Mouse (Mus musculus) large intestine, adult 2 months (tissue): ENCODE measurements around the gene Zfp108. TPM values are rescaled to one million over a fixed set of nuclear protein-coding genes. Genes with fewer than 3 reads are reported as not detected.

ENCODE experiments used
- DNase-seq: peaks from one replicate; pipeline ENCODE4 v3.0.0-alpha.2; 2012; ENCODE audit warnings: low read depth, low spot score
- WGBS: fragments of 180-500 bp; shearing (Covaris S2); methylation state at CpG from one replicate; pipeline ENCODE4 v1.1.7; 2018; 5-methylcytosine and 5-hydroxymethylcytosine counted together
- polyA plus RNA-seq: library from polyadenylated mRNA; depleted of rRNA; stranded (reverse); fragments of >200 nt; gene quantifications from 2 replicates; pipeline ENCODE4 v1.2.3, GENCODE M21; 2012

The Zfp108 gene
- polyA plus RNA-seq, 1 experiment = 0.27 TPM

GRCm38 (mm10) chr7:24280031-24280857 lies 25.6 kb downstream of the Zfp108 start:
- no peak for DNase-seq
- 57% methylated on average over 10 of the region's 10 CpGs for WGBS

- WGBS = 37% methylated on average over 4 of the region's 4 CpGs
These were observed 26.2 kb downstream of the Zfp108 start for GRCm38 (mm10) chr7:24280858-24281145.

DNA sequence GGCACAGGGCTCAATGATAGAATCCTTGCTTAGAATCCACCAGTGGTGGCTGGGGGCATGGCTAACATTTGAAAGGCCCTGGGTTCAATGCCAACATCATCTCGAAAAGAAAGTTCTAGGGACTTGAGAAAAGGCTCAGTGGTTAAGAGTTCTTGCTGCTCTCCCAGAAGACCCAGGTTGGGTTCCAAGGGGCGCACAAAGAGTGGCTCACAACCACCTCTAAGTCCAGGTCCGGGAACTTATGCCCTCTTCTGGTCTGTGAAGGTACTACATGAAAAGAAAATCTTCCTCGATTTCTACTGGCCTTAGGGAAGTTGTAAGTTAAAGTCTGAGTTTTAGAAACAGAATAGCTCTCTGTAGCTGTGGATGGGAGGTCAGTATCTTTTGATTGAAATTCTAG lies 31.5 kb downstream of the Zfp108 start:
- 50% methylated on average over 4 of the region's 4 CpGs for WGBS

More at GRCm38 (mm10) chr7:24280858-24281145, 26.2 kb downstream of the Zfp108 start:
- DNase-seq = no peak

DNA sequence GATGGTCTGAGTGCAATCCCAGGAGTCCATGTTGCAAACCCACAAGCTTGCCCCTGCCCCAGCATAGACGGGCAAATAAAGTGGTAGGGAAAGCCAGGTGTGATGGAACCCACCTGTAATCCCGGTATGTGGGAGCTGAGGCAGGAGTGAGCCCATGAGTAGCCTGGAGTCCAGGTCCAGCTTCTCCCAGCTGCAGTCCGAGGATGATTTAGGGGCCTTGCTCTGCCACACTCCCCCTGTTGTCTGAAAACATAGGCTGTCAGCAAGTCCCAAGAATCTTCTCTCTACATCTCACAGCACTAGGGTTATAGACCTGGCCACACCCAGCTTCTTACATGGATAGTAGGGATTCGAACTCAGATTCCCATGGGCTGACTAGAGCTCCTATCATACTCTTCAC lies 32.3 kb downstream of the Zfp108 start:
- WGBS = 79% methylated on average over 4 of the region's 4 CpGs
- no peak for DNase-seq

More for the DNA sequence above, 31.5 kb downstream of the Zfp108 start:
- DNase-seq = no peak

- 89% methylated on average over 5 of the region's 5 CpGs for WGBS
- DNase-seq = no peak
These were observed 33.1 kb downstream of the Zfp108 start for GRCm38 (mm10) chr7:24287670-24288069.

DNA sequence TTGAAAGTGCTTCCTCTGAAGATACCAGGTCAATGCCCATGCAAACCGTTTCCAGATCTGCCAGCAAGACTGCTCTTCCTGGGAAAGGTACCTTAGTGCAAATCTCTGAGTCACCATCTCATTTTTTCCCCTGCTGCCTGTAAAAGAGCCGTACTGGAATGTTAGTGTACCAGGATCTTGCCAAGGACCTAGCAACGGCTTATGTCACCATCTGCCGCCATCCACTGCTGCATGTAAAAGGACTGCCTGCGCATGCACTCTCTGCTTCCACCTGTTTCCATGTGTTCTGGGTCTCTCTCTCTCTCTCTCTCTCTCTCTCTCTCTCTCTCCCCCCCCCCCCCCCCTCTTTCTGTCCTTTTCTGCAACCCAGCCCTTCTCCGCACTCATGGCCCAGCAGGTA lies 33.9 kb downstream of the Zfp108 start:
- no peak for DNase-seq
- 90% methylated on average over 6 of the region's 6 CpGs for WGBS

DNA sequence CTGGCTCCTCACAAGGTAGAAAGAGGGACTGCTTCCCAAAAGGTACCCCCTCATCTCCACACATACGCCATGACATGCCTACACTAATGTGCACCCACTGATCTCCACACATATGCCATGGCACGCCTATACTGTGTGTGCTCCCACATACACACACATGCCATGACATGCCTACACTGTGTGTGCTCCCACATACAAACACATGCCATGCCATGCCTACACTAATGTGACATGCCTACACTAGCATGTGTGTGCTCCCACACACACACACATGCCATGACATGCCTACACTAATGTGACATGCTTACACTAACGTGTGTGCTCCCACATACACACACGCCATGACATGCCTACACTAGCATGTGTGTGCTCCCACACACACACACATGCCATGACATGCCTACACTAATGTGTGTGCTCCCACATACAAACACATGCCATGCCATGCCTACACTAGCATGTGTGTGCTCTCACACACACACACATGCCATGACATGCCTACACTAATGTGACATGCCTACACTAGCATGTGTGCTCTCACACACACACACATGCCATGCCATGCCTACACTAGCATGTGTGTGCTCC lies 35.6 kb downstream of the Zfp108 start:
- DNase-seq = no peak
- 95% methylated on average over 4 of the region's 4 CpGs for WGBS

DNA sequence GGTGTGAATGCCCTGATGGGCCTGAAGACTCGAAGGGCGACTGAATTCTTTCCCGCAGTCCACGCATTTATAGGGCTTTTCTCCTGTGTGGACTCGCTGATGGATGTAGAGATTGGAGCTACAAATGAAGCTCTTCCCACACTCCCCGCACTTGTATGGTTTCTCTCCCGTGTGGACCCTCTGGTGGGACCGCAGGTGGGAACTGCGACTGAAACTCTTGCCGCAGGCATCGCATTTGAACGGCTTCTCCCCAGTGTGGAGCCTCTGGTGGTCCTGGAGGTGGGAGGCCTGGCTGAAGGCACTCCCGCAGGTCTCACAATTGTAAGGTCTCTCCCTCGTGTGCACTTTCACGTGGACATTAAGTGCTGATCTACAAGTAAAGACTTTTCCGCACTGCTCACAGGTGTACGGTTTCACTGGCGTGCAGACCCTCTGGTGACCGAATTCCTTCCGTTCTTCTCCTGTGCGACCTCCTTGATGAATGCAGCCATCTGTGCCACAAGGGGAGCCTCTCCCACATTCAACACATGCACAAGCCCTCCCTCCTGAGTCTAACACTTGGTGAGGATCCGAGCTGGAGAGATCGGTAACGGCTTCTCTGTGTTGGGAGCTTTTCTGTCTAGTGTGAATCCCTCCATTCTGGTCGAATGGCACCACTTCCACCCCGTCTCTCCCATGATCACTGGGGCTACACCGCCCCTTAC lies 36.9 kb downstream of the Zfp108 start:
- 93% methylated on average over 27 of the region's 27 CpGs for WGBS
- no peak for DNase-seq

DNA sequence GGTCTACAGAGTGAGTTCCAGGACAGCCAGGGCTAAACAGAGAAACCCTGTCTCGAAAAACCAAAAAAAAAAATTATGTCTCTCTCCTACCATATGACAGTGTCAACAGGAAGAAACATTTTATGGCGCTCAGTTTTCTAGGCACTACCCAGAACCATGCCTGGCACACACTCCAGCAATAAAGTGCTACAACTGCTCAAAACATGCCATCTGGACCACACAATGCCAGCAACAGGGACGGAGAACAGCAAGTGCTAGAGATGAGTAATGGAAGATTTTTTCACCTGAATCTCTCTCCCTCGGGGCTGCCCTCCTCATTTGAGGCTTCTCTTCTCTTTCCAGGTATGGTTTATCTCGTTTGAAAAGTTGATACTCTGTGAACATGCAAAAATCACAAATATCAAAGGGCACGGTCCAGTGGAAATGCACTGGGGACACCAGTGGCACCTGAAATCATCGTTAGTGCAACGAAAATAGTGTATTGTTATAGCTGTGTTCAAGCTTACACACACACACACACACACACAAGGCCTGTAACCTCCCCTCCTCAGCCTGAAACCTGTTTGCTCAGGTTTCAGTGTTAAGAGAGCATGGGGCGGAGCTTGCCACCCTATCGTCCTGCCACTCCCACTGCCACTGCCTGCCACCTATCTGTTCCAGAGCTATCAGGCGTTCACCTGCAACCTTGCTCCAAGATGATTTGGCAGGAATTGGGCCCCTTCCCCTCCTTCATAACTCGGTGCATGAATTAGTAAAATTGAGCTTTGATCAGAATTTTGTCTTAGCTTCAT lies 38.7 kb downstream of the Zfp108 start:
- WGBS = 68% methylated on average over 12 of the region's 12 CpGs
- no peak for DNase-seq

- DNase-seq = no peak
- 96% methylated on average over 4 of the region's 4 CpGs for WGBS
These were observed 40.2 kb downstream of the Zfp108 start for GRCm38 (mm10) chr7:24294763-24295162.

GRCm38 (mm10) chr7:24295376-24295775 lies 40.8 kb downstream of the Zfp108 start:
- DNase-seq = no peak
- 98% methylated on average over 7 of the region's 7 CpGs for WGBS

GRCm38 (mm10) chr7:24296386-24296785 lies 41.8 kb downstream of the Zfp108 start:
- WGBS = 98% methylated on average over 7 of the region's 7 CpGs
- DNase-seq = no peak

DNA sequence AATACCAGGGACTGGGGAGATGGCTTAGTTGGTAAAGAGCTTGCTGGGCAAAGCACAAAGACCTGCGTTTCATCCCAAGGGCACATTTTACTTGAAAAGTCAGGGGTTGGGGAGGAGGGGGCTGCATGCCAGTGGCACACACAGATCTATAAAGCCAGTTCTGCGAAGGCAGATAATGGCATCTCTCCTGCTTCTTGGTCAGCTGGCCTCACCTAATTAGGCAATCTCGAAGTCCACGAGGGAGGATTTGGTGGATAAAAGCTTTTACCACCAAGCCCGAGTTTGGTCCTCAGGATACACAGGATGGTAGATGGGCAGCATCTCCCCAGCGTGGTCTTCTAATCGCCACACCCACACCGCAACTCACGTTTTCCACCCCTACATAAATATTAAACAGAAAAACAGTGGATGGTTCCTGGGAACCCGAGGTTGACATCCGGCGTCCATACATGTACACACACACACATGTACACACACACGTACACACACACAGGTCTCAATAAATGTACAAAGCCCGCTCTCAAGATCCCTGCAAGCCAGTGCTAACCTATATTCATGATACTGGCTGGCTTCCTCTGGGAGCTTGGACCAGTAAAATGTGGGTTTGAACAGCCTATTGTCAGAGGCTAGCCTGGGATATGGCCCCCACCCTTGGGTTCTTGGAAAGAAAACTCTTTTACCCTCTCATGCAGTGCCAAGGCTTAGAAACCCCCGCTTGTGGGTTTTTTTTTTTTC lies 42.9 kb downstream of the Zfp108 start:
- 94% methylated on average over 15 of the region's 15 CpGs for WGBS

GRCm38 (mm10) chr7:24298635-24298972 lies 44.0 kb downstream of the Zfp108 start:
- no peak for DNase-seq
- 7% methylated on average over 12 of the region's 12 CpGs for WGBS

More for the DNA sequence above, 42.9 kb downstream of the Zfp108 start:
- DNase-seq = no peak

DNA sequence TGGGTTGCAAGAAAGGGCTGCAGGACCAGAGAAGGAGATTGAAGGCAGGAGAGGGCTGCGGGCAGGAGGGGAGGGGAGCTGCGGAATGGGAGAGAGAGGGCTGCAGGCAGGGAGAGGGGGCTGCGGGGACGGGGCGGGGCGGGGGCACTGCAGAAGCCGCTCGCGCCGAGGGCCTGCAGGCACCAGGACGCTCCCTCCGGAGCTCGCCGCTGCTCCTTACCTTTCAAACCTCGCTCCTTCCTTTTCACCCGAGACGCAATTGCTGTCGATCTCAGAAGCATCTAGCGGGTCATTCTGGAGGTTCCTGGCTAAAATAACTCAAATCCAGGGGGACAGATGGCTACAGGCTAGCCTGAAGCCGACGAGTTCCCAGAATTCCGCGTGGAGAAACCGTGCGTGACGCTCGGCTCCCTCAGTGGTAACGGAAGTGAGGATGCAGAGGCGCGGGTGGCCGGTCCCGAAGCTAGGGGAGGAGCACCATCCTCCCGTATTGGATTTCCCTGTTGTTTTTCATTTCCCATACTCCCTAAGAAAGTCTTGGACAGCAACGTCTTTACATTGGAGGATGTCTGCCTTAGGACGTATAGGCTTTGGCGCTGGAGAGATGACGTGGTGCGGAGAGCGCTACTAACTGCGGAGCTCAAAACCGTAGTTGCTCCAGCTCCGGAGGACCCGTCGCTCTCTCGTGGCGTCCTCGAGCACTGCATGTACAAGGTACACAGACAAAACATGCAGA lies 44.5 kb downstream of the Zfp108 start:
- under 1% methylated on average over 45 of the region's 47 CpGs for WGBS
- DNase-seq = no peak

DNA sequence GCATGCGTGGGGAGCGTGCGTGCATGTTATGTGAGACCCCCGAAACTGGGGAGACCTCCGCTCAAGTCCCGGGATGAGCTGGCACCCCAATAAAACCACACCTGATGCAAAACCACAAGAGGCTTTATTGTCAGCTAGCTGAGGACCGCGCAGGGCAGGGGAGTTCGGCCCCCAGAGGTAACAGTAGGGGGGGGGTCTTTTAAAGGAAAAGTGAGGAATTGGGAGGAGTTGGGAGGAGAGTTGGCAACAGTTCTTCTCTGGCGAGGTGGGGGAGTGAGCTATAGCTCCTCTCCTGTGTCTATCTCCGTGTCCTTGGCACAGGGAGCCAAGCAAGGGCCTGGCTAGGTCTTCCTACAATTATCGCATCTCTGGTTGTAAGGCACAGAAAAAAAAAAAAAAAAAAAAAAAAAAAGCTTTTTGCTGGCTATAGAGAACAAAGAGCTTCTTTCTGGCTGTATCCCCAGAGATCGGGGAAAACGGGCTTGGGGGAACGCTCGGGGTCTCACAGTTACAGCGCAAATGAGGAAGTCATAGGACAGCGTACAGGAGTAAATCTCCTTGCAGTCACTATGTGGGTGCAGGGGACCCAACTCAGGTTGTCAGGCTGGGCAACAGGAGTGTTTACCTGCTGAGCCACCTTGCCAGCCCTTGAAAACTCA lies 45.4 kb downstream of the Zfp108 start:
- whole genome bisulfite sequencing = 7% methylated on average over 18 of the region's 18 CpGs
- no peak for DNase-seq

DNA sequence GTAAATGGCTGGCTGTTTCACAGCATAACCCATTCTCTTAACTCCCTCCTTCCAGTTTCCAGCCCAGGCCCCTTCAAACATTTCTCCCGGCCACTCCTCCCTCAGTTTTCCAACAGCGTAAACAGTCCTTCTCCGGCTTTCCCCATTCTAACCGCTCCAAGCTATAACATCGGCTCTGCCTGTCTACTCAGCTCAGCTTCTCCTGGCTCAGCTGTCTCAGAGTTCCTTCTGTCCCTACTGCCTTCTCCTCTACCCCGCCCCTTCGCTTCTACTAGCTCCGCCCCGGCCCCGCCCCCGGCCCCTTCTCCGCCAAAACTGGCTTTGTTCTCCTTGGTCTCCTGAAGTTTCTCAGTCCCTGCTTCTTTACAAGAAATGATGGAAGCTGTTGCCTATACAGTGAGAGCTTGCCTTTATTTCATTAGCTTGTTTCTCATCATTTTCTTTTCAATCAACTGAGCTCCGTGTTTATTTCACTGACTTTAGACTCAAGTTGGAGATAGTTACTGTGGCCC lies 46.2 kb downstream of the Zfp108 start, which contains the start of gene Zfp61:
Zfp61 (minus strand) TSS at position 462 of the 512 bp plus-strand sequence.
- 5% methylated on average over 13 of the region's 13 CpGs for WGBS

More for the DNA sequence above, 46.2 kb downstream of the Zfp108 start, which contains the start of gene Zfp61:
- peak; percentile 7 for DNase-seq
